Mouse (Mus musculus) left cerebral cortex, postnatal 25 days (tissue): ENCODE measurements around the gene Dgkh. TPM values are rescaled to one million over a fixed set of nuclear protein-coding genes. Genes with fewer than 3 reads are reported as not detected.

Experiments used
- DNase-seq, 2 experiments: peaks; one replicate each; pipeline ENCODE4 v3.0.0; 2022; ENCODE audit warnings: low spot score in 2 of 2, mixed read lengths in 1 of 2
- intact Hi-C: fragments of 180-260 bp; cut with DNase I; formaldehyde crosslinking; loops from one replicate; pipeline ENCODE4 v1.15.1; 2025
- total RNA-seq, 2 experiments: library from RNA; stranded (reverse); gene quantifications; 2 replicates each; pipeline ENCODE4 v1.2.3; 2021

Gene Dgkh
- total RNA-seq, 2 experiments from 2014 or later = 79.4 to 84.9 TPM

GRCm38 (mm10) chr14:78526907-78527306, 205.7 kb downstream of the Dgkh start:
- intact Hi-C loops = no loop called here
- no peak for DNase-seq

GRCm38 (mm10) chr14:78526475-78526874, 206.1 kb downstream of the Dgkh start:
- DNase-seq = no peak
- intact Hi-C loops = no loop called here

GRCm38 (mm10) chr14:78525611-78526457, 206.7 kb downstream of the Dgkh start:
- DNase-seq = no peak
- intact Hi-C loops = no loop called here

GRCm38 (mm10) chr14:78525059-78525458, 207.5 kb downstream of the Dgkh start:
- intact Hi-C loops = no loop called here
- DNase-seq = no peak

- no peak for DNase-seq
- intact Hi-C loops = no loop called here
These were observed 221.9 kb downstream of the Dgkh start for GRCm38 (mm10) chr14:78510713-78511112.

- intact Hi-C loops = no loop called here
- DNase-seq = no peak
These were observed 222.8 kb downstream of the Dgkh start for GRCm38 (mm10) chr14:78509791-78510190.

Other genes with a start within 250 kb of the Dgkh start
- gene Akap11, start 196.0 kb downstream of the Dgkh start, total RNA-seq = 100 to 1,000 TPM; 174 to 182 TPM
- gene Vwa8, start 116.3 kb upstream of the Dgkh start, total RNA-seq = 10 to 100 TPM; 24.5 to 29.2 TPM